Mouse (Mus musculus) cerebellum, adult 18-20 months (tissue): ENCODE data around the gene Cpped1.

Experiments
- DNase-seq, 2 experiments: peaks; one replicate each; pipeline ENCODE4 v3.0.0; 2021

Cpped1 gene

DNA sequence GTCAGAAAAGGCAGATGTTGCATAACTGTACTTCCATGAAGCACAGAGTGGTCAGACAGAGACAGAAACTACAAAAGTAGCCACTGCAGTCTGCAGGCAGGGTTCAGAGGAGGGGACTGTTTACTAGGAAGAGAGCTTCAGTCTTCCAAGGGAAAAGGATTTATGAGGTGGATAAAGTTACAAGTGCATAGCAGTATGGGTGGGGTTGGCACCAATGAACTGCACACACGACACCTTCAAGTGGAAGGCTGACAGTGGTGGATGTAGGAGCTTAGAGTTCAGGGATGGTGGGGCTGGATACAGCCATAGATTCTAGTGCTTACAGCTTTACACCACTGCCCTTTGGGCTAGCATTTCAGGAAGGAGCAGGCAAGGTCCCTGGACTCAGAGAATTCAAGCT is 75.8 kb downstream of the Cpped1 start:
- no peak for DNase-seq

DNA sequence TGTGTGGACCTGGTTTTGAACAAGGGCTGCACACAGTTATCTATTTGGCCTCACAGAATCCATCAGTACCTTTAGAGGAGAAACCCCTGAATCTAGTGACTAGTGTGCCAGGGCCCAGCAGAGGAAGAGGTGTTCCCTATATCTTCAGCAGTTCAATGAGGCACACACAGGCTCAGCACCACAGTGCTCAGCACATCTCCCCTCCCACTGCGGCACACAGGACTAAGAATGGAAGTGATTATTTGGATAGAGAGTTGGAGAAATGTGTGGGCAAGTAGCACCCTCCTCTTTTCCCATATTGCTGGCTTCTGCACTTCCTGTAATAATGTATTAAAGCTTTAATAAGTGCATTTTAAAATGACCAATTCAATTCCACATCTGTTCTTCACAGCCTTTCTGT is 80.4 kb downstream of the Cpped1 start:
- DNase-seq: no peak

DNA sequence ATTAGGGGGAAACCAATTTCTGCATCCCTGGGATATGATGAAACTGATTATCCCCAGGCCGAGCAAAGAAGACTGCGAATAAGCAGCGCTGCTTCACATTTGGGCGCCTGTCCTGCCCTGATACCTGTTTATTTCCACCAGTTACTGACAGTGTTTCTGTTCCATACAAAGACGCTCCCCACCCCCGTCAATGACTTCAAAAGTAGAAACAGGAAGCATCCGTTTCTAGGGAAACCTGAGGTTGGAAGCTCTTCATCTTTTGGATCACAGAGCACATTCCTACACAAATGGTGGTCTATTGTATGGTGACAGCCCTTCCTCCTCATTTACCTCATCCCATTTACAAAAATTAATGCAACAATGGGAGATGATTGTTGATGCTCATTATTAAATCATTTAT is 84.4 kb downstream of the Cpped1 start:
- no peak for DNase-seq

GRCm38 (mm10) chr16:11824385-11824784 is 84.9 kb downstream of the Cpped1 start:
- no peak for DNase-seq

DNA sequence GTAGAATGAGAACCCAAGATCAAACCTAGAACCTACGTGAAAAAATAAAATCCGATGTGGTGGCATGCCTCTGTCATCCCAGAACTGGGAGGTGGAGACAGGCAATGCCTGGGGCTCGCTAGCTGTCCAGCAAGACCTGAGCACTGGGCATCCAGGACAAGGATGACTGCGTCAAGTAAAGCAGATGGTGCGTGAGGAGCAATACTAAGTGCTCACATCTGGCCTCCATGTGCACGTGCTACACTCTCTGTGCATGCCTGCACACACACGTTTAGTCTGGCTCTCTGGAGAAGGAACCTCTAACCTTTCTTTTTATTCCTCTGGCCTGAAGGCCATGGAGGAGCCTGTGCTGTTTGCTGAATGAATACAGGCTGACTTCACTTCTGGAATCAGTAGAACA is 88.5 kb downstream of the Cpped1 start:
- no peak for DNase-seq

- DNase-seq: peak; percentile 33 to 36
Measured at GRCm38 (mm10) chr16:11814935-11815650, 94.2 kb downstream of the Cpped1 start.

GRCm38 (mm10) chr16:11812119-11812518 is 97.1 kb downstream of the Cpped1 start:
- no peak for DNase-seq

DNA sequence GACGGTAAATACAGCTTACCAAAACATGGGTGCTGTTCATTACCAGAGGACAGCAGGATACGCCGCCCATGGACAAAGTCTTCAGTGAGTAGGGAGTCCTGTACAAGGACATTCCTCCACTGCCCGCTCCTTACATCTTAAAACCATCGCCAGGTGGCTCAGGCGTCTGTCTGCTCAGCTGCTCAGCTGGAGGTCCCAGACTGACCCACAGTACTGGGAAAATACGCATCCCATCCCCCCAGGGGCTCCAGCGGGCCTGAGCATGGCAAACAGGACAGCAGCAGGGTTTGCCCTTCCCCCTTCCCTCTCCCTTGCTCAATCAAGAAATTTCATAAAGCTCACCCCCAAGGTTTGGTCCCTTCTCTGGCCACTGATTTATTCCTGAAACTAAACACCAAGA is 99.6 kb downstream of the Cpped1 start:
- DNase-seq: peak; percentile 20 to 22

DNA sequence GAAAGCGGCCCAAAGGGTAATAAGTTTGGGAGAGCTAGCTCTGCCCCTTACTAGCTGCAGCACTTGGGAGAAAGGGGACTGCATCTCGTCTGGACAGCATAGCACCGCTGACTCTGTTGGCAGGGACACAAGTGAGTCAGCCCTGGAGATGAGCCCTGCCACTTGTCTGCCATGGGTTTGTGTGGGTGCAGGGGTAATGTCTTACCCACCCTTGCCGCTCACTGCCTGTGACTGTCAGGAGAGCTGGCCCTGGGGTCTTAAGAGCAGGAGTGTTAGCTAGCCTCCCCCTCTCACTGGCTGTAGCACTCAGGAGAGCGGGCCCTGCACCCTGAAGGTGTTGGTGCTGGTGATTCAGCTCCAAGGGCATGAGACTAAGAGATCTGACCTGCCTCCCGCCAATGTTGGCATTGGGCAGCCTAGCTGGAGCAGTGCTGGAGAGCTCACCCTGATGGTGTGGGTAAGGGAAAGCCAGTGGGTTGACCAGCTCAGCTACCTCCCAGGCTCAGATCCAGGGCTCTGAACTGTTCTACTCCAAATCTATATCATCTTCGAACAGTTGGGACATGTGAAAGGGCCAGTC is 107.2 kb downstream of the Cpped1 start:
- DNase-seq: no peak

- DNase-seq: no peak
Measured at GRCm38 (mm10) chr16:11795758-11796460, 113.3 kb downstream of the Cpped1 start.

- DNase-seq: no peak
Measured at GRCm38 (mm10) chr16:11794628-11795027, 114.6 kb downstream of the Cpped1 start.

DNA sequence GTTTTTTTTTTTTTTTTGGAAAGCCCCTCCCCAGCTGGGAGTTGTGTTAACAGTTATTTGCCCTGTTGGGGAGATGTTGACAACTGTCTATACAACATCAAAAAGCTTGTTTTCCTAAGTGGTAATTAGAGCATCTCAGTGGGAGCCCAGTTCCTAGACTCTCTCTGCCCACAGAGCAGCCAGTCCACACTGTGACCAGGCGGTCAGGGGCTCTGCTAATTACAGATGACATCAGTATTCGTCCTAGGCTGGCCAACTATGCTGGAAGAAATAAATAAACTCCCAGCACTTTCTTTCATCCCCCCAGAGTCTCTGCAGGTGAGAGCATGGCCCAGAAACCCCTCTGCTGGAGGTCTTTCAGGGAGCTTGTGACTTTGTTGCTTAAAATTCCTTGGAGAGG is 115.9 kb downstream of the Cpped1 start:
- no peak for DNase-seq

- no peak for DNase-seq
Measured at GRCm38 (mm10) chr16:11790476-11790875, 118.8 kb downstream of the Cpped1 start.

GRCm38 (mm10) chr16:11785806-11786205 is 123.4 kb downstream of the Cpped1 start:
- DNase-seq: no peak

GRCm38 (mm10) chr16:11784354-11784753 is 124.9 kb downstream of the Cpped1 start:
- no peak for DNase-seq

DNA sequence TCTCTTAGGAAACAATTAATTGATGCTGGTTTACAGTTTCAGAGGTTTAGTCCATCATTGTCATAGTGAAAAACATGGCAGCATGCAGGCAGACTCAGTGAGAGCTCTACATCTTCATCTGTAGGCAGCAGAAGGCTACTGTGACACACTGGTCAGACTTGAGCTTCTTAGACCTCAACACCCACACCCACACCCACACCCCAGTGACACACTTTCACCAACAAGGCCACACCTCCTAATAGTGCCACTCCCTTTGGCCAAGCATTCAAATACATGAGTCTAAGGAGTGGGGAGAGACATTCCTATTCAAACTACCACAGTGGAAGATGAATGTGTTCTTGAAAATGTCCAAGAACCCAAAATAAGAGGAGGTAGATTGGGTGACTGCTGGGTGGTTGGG is 125.9 kb downstream of the Cpped1 start:
- DNase-seq: no peak

- DNase-seq: no peak
Measured at GRCm38 (mm10) chr16:11782082-11782481, 127.2 kb downstream of the Cpped1 start.

DNA sequence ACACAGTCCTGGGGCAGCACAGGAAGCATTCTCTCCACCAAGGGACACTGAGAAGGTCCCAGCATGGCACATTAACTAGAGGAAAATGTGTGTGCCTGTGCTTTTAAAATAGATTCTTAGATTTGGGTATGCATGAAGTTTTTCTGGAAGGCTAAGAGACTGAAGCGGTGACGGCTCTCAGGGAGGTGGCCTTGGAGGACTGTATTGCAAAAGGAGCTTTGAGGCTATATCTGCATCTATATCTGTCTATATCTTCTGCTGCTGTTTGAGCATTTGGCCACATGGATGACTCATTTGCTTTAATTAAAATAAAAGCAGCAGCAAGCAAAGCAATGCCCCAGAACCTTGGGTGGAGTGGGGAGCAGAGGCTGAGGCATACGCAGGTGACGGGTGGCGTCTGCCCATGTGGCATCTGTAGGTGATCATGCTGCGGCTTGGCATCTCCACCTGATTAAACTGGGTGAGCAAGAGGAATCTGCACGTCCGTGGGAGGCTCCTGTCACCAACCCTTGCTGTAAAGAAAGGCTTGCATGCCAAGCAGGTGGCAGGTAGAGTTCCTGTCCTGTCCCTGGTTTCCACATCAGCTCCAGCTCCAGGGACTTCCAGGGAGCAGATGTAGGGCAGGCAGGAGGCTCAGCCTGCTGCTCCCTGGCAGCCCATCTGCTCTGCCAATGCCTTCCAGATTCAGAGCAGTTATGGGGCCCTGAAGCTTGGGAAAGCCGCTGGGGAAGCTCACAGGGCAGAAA is 130.4 kb downstream of the Cpped1 start:
- peak; percentile 71 to 76 for DNase-seq

DNA sequence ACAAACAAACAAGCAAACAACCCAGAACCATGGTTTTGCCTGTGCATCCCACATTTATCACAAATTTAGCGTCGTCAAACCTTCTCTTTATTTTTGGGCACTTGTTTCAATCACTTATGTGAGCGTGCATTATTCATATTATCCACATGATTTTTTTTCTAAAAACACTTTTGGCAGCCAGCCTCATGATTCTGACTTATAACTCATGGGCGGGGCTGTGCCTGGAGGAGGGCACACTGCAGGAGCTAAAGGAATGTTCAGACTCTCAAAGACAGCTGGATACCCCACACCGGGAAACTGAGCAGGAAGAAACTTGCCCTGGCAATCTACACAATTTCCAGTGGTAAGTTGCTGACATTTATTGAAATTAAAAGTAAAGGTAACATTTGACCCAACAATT is 131.1 kb downstream of the Cpped1 start:
- no peak for DNase-seq

DNA sequence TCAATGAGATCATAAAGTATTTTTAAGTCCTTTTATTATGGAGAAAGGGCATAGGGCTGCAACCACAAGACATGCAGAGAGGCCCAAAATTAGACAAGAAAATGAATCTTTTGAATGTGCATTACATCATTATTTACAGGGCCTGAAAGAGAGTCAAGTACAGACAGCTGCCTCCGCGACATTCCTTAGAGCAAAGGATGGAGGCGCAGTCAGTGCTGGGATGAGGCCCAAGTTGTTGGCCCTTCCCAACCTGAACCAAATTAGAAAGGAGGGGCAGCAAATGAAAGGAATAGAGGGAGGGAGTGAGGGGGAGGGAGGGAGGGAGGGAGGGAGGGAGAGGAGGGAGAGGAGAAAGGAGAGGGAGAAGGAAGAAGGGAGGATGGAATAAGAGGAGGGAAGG is 132.7 kb downstream of the Cpped1 start:
- no peak for DNase-seq

DNA sequence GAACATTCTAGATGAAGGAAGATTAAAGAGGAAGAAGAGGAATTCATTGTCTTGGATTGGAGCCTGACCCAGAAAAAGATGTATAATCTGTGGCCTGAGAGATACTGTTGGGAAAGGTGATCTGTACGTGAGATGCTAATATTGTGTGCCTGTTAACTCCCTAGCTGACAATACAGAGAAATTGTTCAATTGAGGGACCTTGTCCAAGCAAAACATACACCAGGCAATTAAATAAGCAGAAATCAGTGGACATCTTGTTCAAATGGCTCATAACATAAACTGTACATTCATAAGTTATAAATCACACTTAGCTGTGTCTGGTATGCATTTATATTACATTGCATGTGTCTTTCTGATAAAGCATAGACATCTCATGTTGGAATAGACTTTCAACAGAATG is 134.9 kb downstream of the Cpped1 start:
- no peak for DNase-seq

- no peak for DNase-seq
Measured at GRCm38 (mm10) chr16:11772318-11772717, 136.9 kb downstream of the Cpped1 start.

DNA sequence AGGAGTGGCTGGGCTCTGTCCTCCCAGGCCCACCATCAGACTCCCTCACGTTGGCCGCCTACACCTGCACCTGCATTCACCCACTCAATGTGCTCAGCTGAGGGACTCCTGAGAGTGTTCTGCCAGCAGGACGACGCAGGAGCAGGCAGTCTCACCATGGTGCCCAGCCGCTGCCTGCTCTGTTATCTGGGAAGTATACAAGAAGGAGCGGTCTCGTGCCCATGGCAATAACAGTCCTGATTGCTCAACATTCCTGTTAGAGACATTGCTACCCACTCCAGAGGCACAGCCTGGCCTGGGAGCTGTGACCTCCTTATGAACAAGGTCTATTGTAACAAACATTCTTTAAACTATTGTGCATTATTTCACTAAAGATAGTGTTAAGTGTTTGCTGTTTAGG is 151.3 kb downstream of the Cpped1 start:
- DNase-seq: no peak

GRCm38 (mm10) chr16:11757471-11757870 is 151.8 kb downstream of the Cpped1 start:
- DNase-seq: no peak
